ENCODE assay signal across 9 mouse cellular contexts in genomic region chr14:49540104-49540503, GRCm38 (mm10). TPM values are rescaled to one million over a fixed set of nuclear protein-coding genes. Genes with fewer than 3 reads are reported as not detected.
DNase-seq lines count a peak whose midpoint lies in the region; ATAC-seq and TF ChIP-seq lines count a peak whose summit lies in the region.
"Had no signal": no experiment of that assay in that cellular context is flagged by ENCODE, and none has a peak within 500 bp of the region (broad histone marks: within the 10 kb centered on the region; RNA-seq: fewer than 3 reads in every experiment).

No protein-coding gene starts in this region.

- no peak for DNase-seq in liver, postnatal 0 days
- DNase-seq in liver: no peak
- DNase-seq in cerebellum, adult 2 months: peak; percentile 27 to 35
- DNase-seq in kidney, postnatal 4 days: peak; percentile 48 to 53
- DNase-seq in gastrocnemius, postnatal 25 days: no peak
- no peak for DNase-seq in urinary bladder, adult 18-20 months (ENCODE audit: low spot score in 2 of 2)

- TF ChIP-seq POLR2A in cerebellum, adult 2 months (IDR thresholded peaks at IDR 0.05; ENCODE audit: borderline replicate concordance, insufficient read depth, low read length): no peak

- H3K9me3 ChIP-seq in forebrain, embryonic 16.5 days (ENCODE audit: control insufficient read depth, low read length): no peaks in the 10 kb centered on the region
- H3K9me3 ChIP-seq in forebrain, embryonic 12.5 days: no peaks in the 10 kb centered on the region
- no peaks in the 10 kb centered on the region for H3K9me3 ChIP-seq in liver, postnatal 0 days (ENCODE audit: low read length)
- H3K9me3 ChIP-seq: neural tube, embryonic 13.5 days had no signal

- no peak for TF ChIP-seq EP300 in liver, postnatal 0 days (IDR thresholded peaks at IDR 0.05; ENCODE audit: low read depth)

- H3K36me3 ChIP-seq in forebrain, embryonic 16.5 days (ENCODE audit: control insufficient read depth, insufficient read depth): no peaks in the 10 kb centered on the region
- no peaks in the 10 kb centered on the region for H3K36me3 ChIP-seq in forebrain, embryonic 12.5 days (replicated peaks)
- no peaks in the 10 kb centered on the region for H3K36me3 ChIP-seq in liver, postnatal 0 days (replicated peaks; ENCODE audit: insufficient read depth, low read length)
- H3K36me3 ChIP-seq: neural tube, embryonic 13.5 days had no signal

- no peak overlapping the region for H3K4me2 ChIP-seq in forebrain, embryonic 16.5 days (ENCODE audit: low read length)
- no peak overlapping the region for H3K4me2 ChIP-seq in forebrain, embryonic 12.5 days
- H3K4me2 ChIP-seq in liver, postnatal 0 days (ENCODE audit: low read depth, low read length): no peak overlapping the region
- H3K4me2 ChIP-seq: neural tube, embryonic 13.5 days had no signal

- peak; percentile 51 for TF ChIP-seq CTCF in liver, postnatal 0 days (IDR thresholded peaks at IDR 0.05; ENCODE audit: low read depth)
- peak; percentile 53; the same call in 1 of the 2 replicates for TF ChIP-seq CTCF in cerebellum, adult 2 months (IDR thresholded peaks at IDR 0.05; ENCODE audit: borderline replicate concordance, insufficient read depth, low read depth, low read length)

- no peaks in the 10 kb centered on the region for H3K27me3 ChIP-seq in forebrain, embryonic 16.5 days (replicated peaks; ENCODE audit: control insufficient read depth, insufficient read depth, low read length)
- H3K27me3 ChIP-seq in forebrain, embryonic 12.5 days: no peaks in the 10 kb centered on the region
- no peaks in the 10 kb centered on the region for H3K27me3 ChIP-seq in liver, postnatal 0 days (ENCODE audit: insufficient read depth, low read length)
- H3K27me3 ChIP-seq in cerebellum, adult 2 months (ENCODE audit: control insufficient read depth, insufficient read depth, low read length): no peaks in the 10 kb centered on the region
- H3K27me3 ChIP-seq: neural tube, embryonic 13.5 days had no signal

- H3K27ac ChIP-seq in forebrain, embryonic 16.5 days (ENCODE audit: low read length): no peak overlapping the region
- H3K27ac ChIP-seq in forebrain, embryonic 12.5 days: no peak overlapping the region
- H3K27ac ChIP-seq in liver, postnatal 0 days (ENCODE audit: low read depth): no peak overlapping the region
- H3K27ac ChIP-seq in cerebellum, adult 2 months (ENCODE audit: insufficient read depth, low read length): no peak overlapping the region
- H3K27ac ChIP-seq: neural tube, embryonic 13.5 days had no signal

- H3K4me1 ChIP-seq in forebrain, embryonic 16.5 days (replicated peaks; ENCODE audit: control insufficient read depth, insufficient read depth, low read length): no peaks in the 10 kb centered on the region
- no peaks in the 10 kb centered on the region for H3K4me1 ChIP-seq in forebrain, embryonic 12.5 days
- no peaks in the 10 kb centered on the region for H3K4me1 ChIP-seq in liver, postnatal 0 days (ENCODE audit: insufficient read depth)
- H3K4me1 ChIP-seq in cerebellum, adult 2 months (ENCODE audit: control insufficient read depth, insufficient read depth, low read length): no peaks in the 10 kb centered on the region
- H3K4me1 ChIP-seq: neural tube, embryonic 13.5 days had no signal

- no peak overlapping the region for H3K9ac ChIP-seq in forebrain, embryonic 16.5 days (replicated peaks; ENCODE audit: low read depth, low read length)
- H3K9ac ChIP-seq in forebrain, embryonic 12.5 days: no peak overlapping the region
- H3K9ac ChIP-seq in liver, postnatal 0 days (replicated peaks): no peak overlapping the region
- H3K9ac ChIP-seq: neural tube, embryonic 13.5 days had no signal

- WGBS in forebrain, embryonic 16.5 days: 35% methylated on average over 1 of the region's 1 CpGs
- 42% methylated on average over 1 of the region's 1 CpGs for WGBS in forebrain, embryonic 12.5 days
- WGBS in liver, postnatal 0 days (ENCODE audit: insufficient replicate concordance): 22% methylated on average over 1 of the region's 1 CpGs
- WGBS in cerebellum, adult 2 months: 47% methylated on average over 1 of the region's 1 CpGs

- no peak overlapping the region for H3K4me3 ChIP-seq in forebrain, embryonic 16.5 days (replicated peaks; ENCODE audit: low read length)
- no peak overlapping the region for H3K4me3 ChIP-seq in forebrain, embryonic 12.5 days (replicated peaks)
- H3K4me3 ChIP-seq in liver, postnatal 0 days (ENCODE audit: low read depth, low read length): no peak overlapping the region
- no peak overlapping the region for H3K4me3 ChIP-seq in cerebellum, adult 2 months (replicated peaks; ENCODE audit: insufficient read depth, low read depth, low read length)
- H3K4me3 ChIP-seq: neural tube, embryonic 13.5 days had no signal

- 0 out of 2 replicates have a peak, but pooled peaks have one; percentile 43 for ATAC-seq in forebrain, embryonic 16.5 days
- no peak for ATAC-seq in forebrain, embryonic 12.5 days (ENCODE audit: low FRiP score)
- ATAC-seq in liver, postnatal 0 days: no peak

RNA-seq across cellular contexts. Expression of gene Slc35f4, which starts 14.3 kb away (rescaled TPM):
- 7.0 and 9.0 TPM in 2 replicates for polyA plus RNA-seq in forebrain, embryonic 16.5 days (2015; fragmentation: Nextera tagmentation; extraction: Ambion mirVana)
- polyA plus RNA-seq in forebrain, embryonic 12.5 days (2016; fragmentation: Nextera tagmentation; extraction: Ambion mirVana): 0.57 and 0.65 TPM in 2 replicates
- not detected in 2 replicates for polyA plus RNA-seq in liver, postnatal 0 days (2015; fragmentation: Nextera tagmentation; extraction: Ambion mirVana)
- polyA plus RNA-seq in cerebellum, adult 2 months (2012; rRNA removed): 5.4 and 5.5 TPM in 2 replicates
- total RNA-seq in gastrocnemius, postnatal 25 days (2021): not detected

Comparison
In these comparisons a context has a peak if more than half of its experiments do, and no peak if none do; other contexts are left out.
1. DNase-seq: peak in cerebellum, adult 2 months (2 of 2) and kidney, postnatal 4 days (2 of 2); none in liver, postnatal 0 days (single experiment), liver (single experiment), gastrocnemius, postnatal 25 days (single experiment) and urinary bladder, adult 18-20 months (0 of 2).